Mouse (Mus musculus) MEL (cell line): ENCODE measurements around the gene Izumo1. TPM values are rescaled to one million over a fixed set of nuclear protein-coding genes. Genes with fewer than 3 reads are reported as not detected.

Experiments used
- DNase-seq: peaks from one replicate; pipeline ENCODE4 v3.0.0; 2011; ENCODE audit warnings: low read depth, low spot score
- H3K27ac ChIP-seq: 2 replicates; pipeline ENCODE4 v1.5.1; 2012; ENCODE audit warnings: low read depth, mild to moderate bottlenecking, control low read depth, low read length, moderate library complexity; ENCODE audit not compliant: control insufficient read depth
- H3K27me3 ChIP-seq, 2 experiments: fragments of 150-350 bp in 1 of 2; sonication (generic) in 1 of 2; 2 replicates each; pipeline ENCODE4 v1.6.1; 2012; ENCODE audit warnings: low read length in 2 of 2, mild to moderate bottlenecking in 2 of 2, improper control_type of control experiment in 1 of 2, moderate library complexity in 1 of 2; ENCODE audit not compliant: insufficient read depth in 2 of 2, control insufficient read depth in 1 of 2
- H3K36me3 ChIP-seq, 2 experiments: 2 replicates each; pipeline ENCODE4 v1.6.1; 2012 to 2014; ENCODE audit warnings: low read length in 2 of 2, improper control_type of control experiment in 1 of 2, inconsistent platforms in 1 of 2, mild to moderate bottlenecking in 1 of 2; ENCODE audit not compliant: insufficient read depth in 2 of 2, control insufficient read depth in 1 of 2
- H3K4me1 ChIP-seq, 2 experiments: fragments of 150-350 bp in 1 of 2; sonication (generic) in 1 of 2; 2 replicates each; pipeline ENCODE4 v1.6.1; 2012; ENCODE audit warnings: low read length in 2 of 2, improper control_type of control experiment in 1 of 2, mild to moderate bottlenecking in 1 of 2; ENCODE audit not compliant: insufficient read depth in 2 of 2, control insufficient read depth in 1 of 2
- H3K4me3 ChIP-seq, 2 experiments: fragments of 150-350 bp in 1 of 2; sonication (generic) in 1 of 2; 2 replicates each; pipeline ENCODE4 v1.5.1; 2012; ENCODE audit warnings: low read depth in 2 of 2, low read length in 2 of 2, mild to moderate bottlenecking in 2 of 2, moderate library complexity in 2 of 2, control low read depth in 1 of 2, improper control_type of control experiment in 1 of 2; ENCODE audit not compliant: control insufficient read depth in 1 of 2, insufficient read depth in 1 of 2
- H3K79me2 ChIP-seq: 2 replicates; pipeline ENCODE4 v1.6.1; 2012; ENCODE audit warnings: mild to moderate bottlenecking, low read length, moderate library complexity; ENCODE audit not compliant: control insufficient read depth, poor library complexity, insufficient read depth
- H3K9ac ChIP-seq: 2 replicates; pipeline ENCODE4 v1.6.1; 2012; ENCODE audit warnings: low read depth, mild to moderate bottlenecking, control low read depth, low read length, moderate library complexity; ENCODE audit not compliant: control insufficient read depth, poor library complexity, severe bottlenecking
- H3K9me3 ChIP-seq: fragments of 150-350 bp; sonication (generic); replicated peaks from 2 replicates; pipeline ENCODE4 v1.6.1; 2012; ENCODE audit warnings: mild to moderate bottlenecking, low read length, improper control_type of control experiment, moderate library complexity; ENCODE audit not compliant: insufficient read depth
- CHD1 ChIP-seq: IDR thresholded peaks from 2 replicates; pipeline ENCODE4 v1.6.1; 2012; ENCODE audit warnings: low read depth, mild to moderate bottlenecking, inconsistent platforms, low read length, improper control_type of control experiment
- CHD2 ChIP-seq: IDR thresholded peaks from 2 replicates; pipeline ENCODE4 v1.6.1; 2011; ENCODE audit warnings: low read length, improper control_type of control experiment
- CTCF ChIP-seq, 3 experiments: IDR thresholded peaks in 2 of 3; conservative IDR thresholded peaks in 1 of 3; 2 replicates each; pipeline ENCODE4 v1.5.1; 2011 to 2012; ENCODE audit warnings: low read length in 3 of 3, low read depth in 2 of 3, mild to moderate bottlenecking in 2 of 3, improper control_type of control experiment in 1 of 3, inconsistent platforms in 1 of 3, mixed read lengths in 1 of 3, moderate library complexity in 1 of 3; ENCODE audit not compliant: control insufficient read depth in 1 of 3, insufficient read depth in 1 of 3, poor library complexity in 1 of 3, severe bottlenecking in 1 of 3
- ELF1 ChIP-seq: IDR thresholded peaks from 2 replicates; pipeline ENCODE4 v1.6.1; 2014; ENCODE audit warnings: low read depth, mild to moderate bottlenecking, inconsistent platforms, low read length, improper control_type of control experiment, moderate library complexity
- EP300 ChIP-seq, 2 experiments: IDR thresholded peaks; 2 replicates each; pipeline ENCODE4 v1.6.1; 2011; ENCODE audit warnings: improper control_type of control experiment in 2 of 2, low read length in 2 of 2, low read depth in 1 of 2, mild to moderate bottlenecking in 1 of 2
- GABPA ChIP-seq: IDR thresholded peaks from 2 replicates; pipeline ENCODE4 v1.6.1; 2012; ENCODE audit warnings: low read depth, mild to moderate bottlenecking, inconsistent platforms, low read length, improper control_type of control experiment, moderate library complexity
- GATA1 ChIP-seq: IDR thresholded peaks from 2 replicates; pipeline ENCODE4 v1.6.1; 2011; ENCODE audit warnings: low read depth, low read length, improper control_type of control experiment
- HCFC1 ChIP-seq: IDR thresholded peaks from 2 replicates; pipeline ENCODE4 v1.6.1; 2012; ENCODE audit warnings: low read depth, mild to moderate bottlenecking, inconsistent platforms, low read length, improper control_type of control experiment, moderate library complexity
- JUND ChIP-seq: IDR thresholded peaks from 2 replicates; pipeline ENCODE4 v1.6.1; 2011; ENCODE audit warnings: low read depth, mild to moderate bottlenecking, improper control_type of control experiment, low read length
- KAT2A ChIP-seq: conservative IDR thresholded peaks from 2 replicates; pipeline ENCODE4 v1.6.1; 2012; ENCODE audit warnings: low read depth, low read length, improper control_type of control experiment, inconsistent platforms
- MAFK ChIP-seq: IDR thresholded peaks from 2 replicates; pipeline ENCODE4 v1.6.1; 2011; ENCODE audit warnings: low read depth, mild to moderate bottlenecking, low read length, improper control_type of control experiment, borderline replicate concordance
- MAX ChIP-seq: IDR thresholded peaks from 2 replicates; pipeline ENCODE4 v1.6.1; 2011; ENCODE audit warnings: low read length, improper control_type of control experiment
- MYC ChIP-seq: IDR thresholded peaks from 2 replicates; pipeline ENCODE4 v1.6.1; 2011; ENCODE audit warnings: low read depth, mild to moderate bottlenecking, low read length, improper control_type of control experiment, moderate library complexity
- NELFE ChIP-seq: IDR thresholded peaks from 2 replicates; pipeline ENCODE4 v1.6.1; 2011; ENCODE audit warnings: low read depth, low read length, improper control_type of control experiment
- NRF1 ChIP-seq: IDR thresholded peaks from 2 replicates; pipeline ENCODE4 v1.6.1; 2014; ENCODE audit warnings: low read depth, mild to moderate bottlenecking, inconsistent platforms, low read length, improper control_type of control experiment, moderate library complexity; ENCODE audit not compliant: poor library complexity, insufficient read depth, severe bottlenecking
- POLR2A ChIP-seq, 2 experiments: IDR thresholded peaks; 2 replicates each; pipeline ENCODE4 v1.6.1; 2011 to 2012; ENCODE audit warnings: low read length in 2 of 2, mild to moderate bottlenecking in 2 of 2, control low read depth in 1 of 2, improper control_type of control experiment in 1 of 2, low read depth in 1 of 2, moderate library complexity in 1 of 2; ENCODE audit not compliant: control insufficient read depth in 1 of 2, insufficient read depth in 1 of 2, poor library complexity in 1 of 2
- POLR2AphosphoS5 ChIP-seq: IDR thresholded peaks from 2 replicates; pipeline ENCODE4 v1.6.1; 2012; ENCODE audit warnings: low read depth, borderline replicate concordance, mild to moderate bottlenecking, inconsistent platforms, low read length, moderate library complexity, mixed read lengths
- RAD21 ChIP-seq: IDR thresholded peaks from 2 replicates; pipeline ENCODE4 v1.6.1; 2011; ENCODE audit warnings: mild to moderate bottlenecking, low read depth, low read length, improper control_type of control experiment
- RCOR1 ChIP-seq: IDR thresholded peaks from 2 replicates; pipeline ENCODE4 v1.6.1; 2012; ENCODE audit warnings: low read depth, mild to moderate bottlenecking, inconsistent platforms, low read length, improper control_type of control experiment
- SIN3A ChIP-seq: IDR thresholded peaks from 2 replicates; pipeline ENCODE4 v1.6.1; 2012; ENCODE audit warnings: low read length, improper control_type of control experiment, inconsistent platforms
- SMC3 ChIP-seq: IDR thresholded peaks from 2 replicates; pipeline ENCODE4 v1.6.1; 2011; ENCODE audit warnings: low read depth, low read length, improper control_type of control experiment
- TAL1 ChIP-seq: IDR thresholded peaks from 2 replicates; pipeline ENCODE4 v1.6.1; 2012; ENCODE audit warnings: mild to moderate bottlenecking, inconsistent platforms, low read length, moderate library complexity, mixed read lengths
- USF1 ChIP-seq: IDR thresholded peaks from 2 replicates; pipeline ENCODE4 v1.6.1; 2014; ENCODE audit warnings: low read depth, mild to moderate bottlenecking, inconsistent platforms, low read length, improper control_type of control experiment, moderate library complexity
- USF2 ChIP-seq, 2 experiments: IDR thresholded peaks; 2 replicates each; pipeline ENCODE4 v1.6.1; 2011 to 2012; ENCODE audit warnings: improper control_type of control experiment in 2 of 2, low read length in 2 of 2, borderline replicate concordance in 1 of 2, inconsistent platforms in 1 of 2, low read depth in 1 of 2, mild to moderate bottlenecking in 1 of 2; ENCODE audit not compliant: insufficient read depth in 1 of 2
- ZMIZ1 ChIP-seq: IDR thresholded peaks from 2 replicates; pipeline ENCODE4 v1.6.1; 2012; ENCODE audit warnings: low read depth, mild to moderate bottlenecking, inconsistent platforms, low read length, improper control_type of control experiment, moderate library complexity
- ZNF384 ChIP-seq: IDR thresholded peaks from 2 replicates; pipeline ENCODE4 v1.6.1; 2012; ENCODE audit warnings: low read depth, mild to moderate bottlenecking, inconsistent platforms, low read length, improper control_type of control experiment
- polyA plus RNA-seq, 2 experiments: library from polyadenylated mRNA; stranded (reverse) in 1 of 2; unstranded in 1 of 2; fragments of >175 nt in 1 of 2; fragments of >200 nt in 1 of 2; gene quantifications; 2 replicates each; pipeline versions ENCODE4 v1.2.1 to v1.2.4; 2012; ENCODE audit warnings: low replicate concordance in 2 of 2, low read depth in 1 of 2; ENCODE audit not compliant: insufficient read length in 2 of 2, insufficient read depth in 1 of 2, missing spikeins in 1 of 2
- total RNA-seq: library from RNA; depleted of rRNA; stranded (reverse); fragments of 300-350 nt; gene quantifications from 2 replicates; pipeline ENCODE4 v1.2.3, GENCODE M21; 2012

Izumo1 gene
- total and polyA plus RNA-seq, 3 experiments: 0.04 TPM; not detected in 2

- TF ChIP-seq JUND: no peak
These were observed 32.4 kb upstream of the Izumo1 start (continued) for GRCm38 (mm10) chr7:45589173-45589572.

GRCm38 (mm10) chr7:45589898-45590297 lies 31.7 kb upstream of the Izumo1 start:
- Histone ChIP-seq H3K79me2 (no peaks in the 10 kb centered on the region), H3K9me3 (no peaks in the 10 kb centered on the region), H3K9ac (no peak overlapping the region), H3K4me1 (peaks cover 3 to 8% of the 10 kb centered on the region in 2 experiments; a peak in 3 of 4 replicates), H3K27ac (no peak overlapping the region), H3K4me3 (no peak overlapping the region), H3K36me3 (peaks cover 0 to 20% of the 10 kb centered on the region in 2 experiments; a peak in 3 of 4 replicates)
- no peak for DNase-seq
- no peak for TF ChIP-seq RAD21
- TF ChIP-seq MAX: no peak
- no peak for TF ChIP-seq HCFC1
- no peak for TF ChIP-seq KAT2A
- TF ChIP-seq TAL1: no peak
- no peak for TF ChIP-seq POLR2AphosphoS5
- TF ChIP-seq RCOR1: no peak
- TF ChIP-seq CHD2: no peak
- no peak for TF ChIP-seq NRF1
- no peak for TF ChIP-seq ELF1
- no peak for TF ChIP-seq GATA1
- TF ChIP-seq GABPA: no peak
- no peak for TF ChIP-seq MAFK
- no peak for TF ChIP-seq SIN3A
- TF ChIP-seq ZNF384: no peak
- no peak for TF ChIP-seq SMC3
- no peak for TF ChIP-seq CHD1
- TF ChIP-seq MYC: no peak
- no peak for TF ChIP-seq POLR2A (IDR thresholded peaks at IDR 0.05; ENCODE audit: control insufficient read depth in 1 of 2, insufficient read depth in 1 of 2, low read depth in 1 of 2, low read length in 2 of 2, poor library complexity in 1 of 2)
- no peak for TF ChIP-seq USF1
- TF ChIP-seq, all 39 proteins: peak for 0
- no peaks in the 10 kb centered on the region for H3K27me3 ChIP-seq

GRCm38 (mm10) chr7:45590874-45591273 lies 30.7 kb upstream of the Izumo1 start:
- no peak for TF ChIP-seq USF1
- TF ChIP-seq SMC3: peak; percentile 51
- TF ChIP-seq ZMIZ1: no peak
- TF ChIP-seq CHD2: no peak
- peak; percentile 43 for TF ChIP-seq RAD21
- TF ChIP-seq EP300 (IDR thresholded peaks at IDR 0.05; ENCODE audit: low read depth in 1 of 2, low read length in 2 of 2): no peak
- TF ChIP-seq GABPA: no peak
- no peak for TF ChIP-seq ELF1
- no peak for TF ChIP-seq NELFE
- TF ChIP-seq CTCF (IDR thresholded peaks at IDR 0.05 in 2 of 3, conservative IDR thresholded peaks at IDR 0.05 in 1 of 3; ENCODE audit: control insufficient read depth in 1 of 3, insufficient read depth in 1 of 3, low read depth in 2 of 3, low read length in 3 of 3, poor library complexity in 1 of 3, severe bottlenecking in 1 of 3): peak; percentile 32 to 53 (median 39); a peak in 5 of 6 replicates
- TF ChIP-seq USF2 (IDR thresholded peaks at IDR 0.05; ENCODE audit: borderline replicate concordance in 1 of 2, insufficient read depth in 1 of 2, low read depth in 1 of 2, low read length in 2 of 2): no peak
- peaks cover 6 to 13% of the 10 kb centered on the region in 2 experiments for H3K4me1 ChIP-seq
- no peak overlapping the region for H3K4me3 ChIP-seq
- DNase-seq: peak; percentile 65
- no peak overlapping the region for H3K27ac ChIP-seq
- no peaks in the 10 kb centered on the region for H3K27me3 ChIP-seq
- H3K79me2 ChIP-seq: no peaks in the 10 kb centered on the region
- no peak overlapping the region for H3K9ac ChIP-seq
- H3K36me3 ChIP-seq: peaks cover 0 to 22% of the 10 kb centered on the region in 2 experiments; a peak in 3 of 4 replicates
- no peaks in the 10 kb centered on the region for H3K9me3 ChIP-seq
